Mouse (Mus musculus) hindbrain, postnatal 0 days (tissue): ENCODE results near the gene Reln. TPM values are rescaled to one million over a fixed set of nuclear protein-coding genes. Genes with fewer than 3 reads are reported as not detected.

Source experiments
- ATAC-seq: fragments of 200-750 bp; cut with Nextera tagmentation; 2 replicates; pipeline ENCODE4 v1.8.0; 2017; ENCODE audit warnings: mild to moderate bottlenecking, moderate TSS enrichment, moderate library complexity
- DNase-seq: peaks from one replicate; pipeline ENCODE4 v3.0.0-alpha.2; 2015; ENCODE audit warnings: low spot score
- H3K27ac ChIP-seq: fragments of 300-500 bp; sonication (generic); 2 replicates; pipeline ENCODE4 v1.5.1; 2014; ENCODE audit warnings: mild to moderate bottlenecking
- H3K27me3 ChIP-seq: fragments of 300-500 bp; sonication (generic); 2 replicates; pipeline ENCODE4 v1.6.1; 2014; ENCODE audit warnings: low read length, mixed read lengths; ENCODE audit not compliant: insufficient read depth
- H3K36me3 ChIP-seq: fragments of 300-500 bp; sonication (generic); 2 replicates; pipeline ENCODE4 v1.6.1; 2014; ENCODE audit warnings: low read length, mixed read lengths; ENCODE audit not compliant: insufficient read depth
- H3K4me1 ChIP-seq: fragments of 300-500 bp; sonication (generic); 2 replicates; pipeline ENCODE4 v1.6.1; 2014; ENCODE audit warnings: antibody characterized with exemption, low read length, mixed read lengths; ENCODE audit not compliant: insufficient read depth
- H3K4me2 ChIP-seq: fragments of 300-500 bp; sonication (generic); 2 replicates; pipeline ENCODE4 v1.6.1; 2014; ENCODE audit warnings: low read depth, mild to moderate bottlenecking, low read length, moderate library complexity, mixed read lengths
- H3K4me3 ChIP-seq: fragments of 300-500 bp; sonication (generic); 2 replicates; pipeline ENCODE4 v1.5.1; 2014; ENCODE audit warnings: low read length
- H3K9ac ChIP-seq: fragments of 300-500 bp; sonication (generic); replicated peaks from 2 replicates; pipeline ENCODE4 v1.6.1; 2014; ENCODE audit warnings: mild to moderate bottlenecking, low read length, moderate library complexity, mixed read lengths
- H3K9me3 ChIP-seq: fragments of 300-500 bp; sonication (generic); 2 replicates; pipeline ENCODE4 v1.6.1; 2016; ENCODE audit warnings: low read length, mixed read lengths
- CTCF ChIP-seq: IDR thresholded peaks from 2 replicates; pipeline ENCODE4 v1.5.1; 2016; ENCODE audit warnings: antibody characterized with exemption, control low read depth, low read depth
- WGBS: fragments of 180-500 bp; shearing (Covaris S2); extraction: QIAGEN DNeasy Blood & Tissue Kit; methylation state at CpG from one replicate; pipeline ENCODE4 v1.1.7; 2014; 5-methylcytosine and 5-hydroxymethylcytosine counted together
- polyA plus RNA-seq: library from polyadenylated mRNA; unstranded; fragments of >200 nt; fragmentation: Nextera tagmentation; extraction: Ambion mirVana; gene quantifications from 2 replicates; pipeline ENCODE4 v1.2.1, GENCODE M21; 2015
- total RNA-seq: library from RNA; depleted of rRNA; stranded (reverse); fragments of >200 nt; gene quantifications from 2 replicates; pipeline ENCODE4 v1.2.3, GENCODE M21; 2014

Reln gene
- total and polyA plus RNA-seq, 2 experiments from 2014 or later, result 41.9 to 226 TPM

GRCm38 (mm10) chr5:22028379-22028778 is 316.1 kb downstream of the Reln start:
- no peak overlapping the region for H3K4me2 ChIP-seq
- no peaks in the 10 kb centered on the region for H3K4me1 ChIP-seq
- H3K9me3 ChIP-seq, result no peaks in the 10 kb centered on the region
- ATAC-seq (no peak), DNase-seq (no peak)
- TF ChIP-seq CTCF, result no peak
- H3K27ac ChIP-seq, result no peak overlapping the region
- no peak overlapping the region for H3K9ac ChIP-seq
- no peaks in the 10 kb centered on the region for H3K27me3 ChIP-seq
- H3K4me3 ChIP-seq, result no peak overlapping the region
- H3K36me3 ChIP-seq, result no peaks in the 10 kb centered on the region
- WGBS, result 81% methylated on average over 11 of the region's 11 CpGs

- no peaks in the 10 kb centered on the region for H3K36me3 ChIP-seq
- WGBS, result 89% methylated on average over 6 of the region's 6 CpGs
Observed at GRCm38 (mm10) chr5:22027240-22027875, 317.1 kb downstream of the Reln start.

GRCm38 (mm10) chr5:22025746-22026145 is 318.8 kb downstream of the Reln start:
- no peak overlapping the region for H3K9ac ChIP-seq
- DNase-seq, result peak; percentile 49
- no peaks in the 10 kb centered on the region for H3K36me3 ChIP-seq
- H3K27ac ChIP-seq, result no peak overlapping the region
- TF ChIP-seq CTCF, result no peak
- no peaks in the 10 kb centered on the region for H3K9me3 ChIP-seq
- H3K4me2 ChIP-seq, result no peak overlapping the region
- ATAC-seq, result no peak
- no peak overlapping the region for H3K4me3 ChIP-seq
- H3K4me1 ChIP-seq, result no peaks in the 10 kb centered on the region
- H3K27me3 ChIP-seq, result no peaks in the 10 kb centered on the region
- 58% methylated on average over 4 of the region's 4 CpGs for WGBS

More at GRCm38 (mm10) chr5:22027240-22027875, 317.1 kb downstream of the Reln start:
- ATAC-seq (no peak), DNase-seq (no peak)
- no peak overlapping the region for H3K4me2 ChIP-seq
- no peaks in the 10 kb centered on the region for H3K4me1 ChIP-seq
- TF ChIP-seq CTCF, result no peak
- H3K27ac ChIP-seq, result no peak overlapping the region
- H3K9ac ChIP-seq, result no peak overlapping the region
- no peak overlapping the region for H3K4me3 ChIP-seq
- no peaks in the 10 kb centered on the region for H3K9me3 ChIP-seq
- no peaks in the 10 kb centered on the region for H3K27me3 ChIP-seq

- no peaks in the 10 kb centered on the region for H3K4me1 ChIP-seq
- no peak for ATAC-seq
- no peaks in the 10 kb centered on the region for H3K9me3 ChIP-seq
- no peaks in the 10 kb centered on the region for H3K36me3 ChIP-seq
- WGBS, result 72% methylated on average over 3 of the region's 3 CpGs
- no peak for TF ChIP-seq CTCF
- no peak overlapping the region for H3K4me2 ChIP-seq
- no peak for DNase-seq
- no peaks in the 10 kb centered on the region for H3K27me3 ChIP-seq
- H3K27ac ChIP-seq, result no peak overlapping the region
- no peak overlapping the region for H3K4me3 ChIP-seq
- no peak overlapping the region for H3K9ac ChIP-seq
Observed at GRCm38 (mm10) chr5:22024108-22024507, 320.4 kb downstream of the Reln start.

- 71% methylated on average over 3 of the region's 3 CpGs for WGBS
Observed at GRCm38 (mm10) chr5:22017896-22018295, 326.6 kb downstream of the Reln start.

GRCm38 (mm10) chr5:22014459-22014858 is 330.0 kb downstream of the Reln start:
- no peak for DNase-seq
- ATAC-seq, result no peak

More at GRCm38 (mm10) chr5:22017896-22018295, 326.6 kb downstream of the Reln start:
- DNase-seq (peak; percentile 15), ATAC-seq (no peak)
- H3K27me3 ChIP-seq, result no peaks in the 10 kb centered on the region
- H3K4me3 ChIP-seq, result no peak overlapping the region
- no peak for TF ChIP-seq CTCF
- H3K4me2 ChIP-seq, result no peak overlapping the region
- no peaks in the 10 kb centered on the region for H3K9me3 ChIP-seq
- H3K27ac ChIP-seq, result no peak overlapping the region
- H3K36me3 ChIP-seq, result no peaks in the 10 kb centered on the region
- no peaks in the 10 kb centered on the region for H3K4me1 ChIP-seq
- H3K9ac ChIP-seq, result no peak overlapping the region

GRCm38 (mm10) chr5:22009142-22009541 is 335.4 kb downstream of the Reln start:
- H3K27ac ChIP-seq, result no peak overlapping the region
- H3K9me3 ChIP-seq, result no peaks in the 10 kb centered on the region
- ATAC-seq, result no peak
- WGBS, result 74% methylated on average over 8 of the region's 8 CpGs
- H3K36me3 ChIP-seq, result no peaks in the 10 kb centered on the region
- no peak for TF ChIP-seq CTCF
- H3K27me3 ChIP-seq, result no peaks in the 10 kb centered on the region
- no peak for DNase-seq
- no peaks in the 10 kb centered on the region for H3K4me1 ChIP-seq
- H3K4me3 ChIP-seq, result no peak overlapping the region
- no peak overlapping the region for H3K9ac ChIP-seq
- no peak overlapping the region for H3K4me2 ChIP-seq

More at GRCm38 (mm10) chr5:22014459-22014858, 330.0 kb downstream of the Reln start:
- TF ChIP-seq CTCF, result no peak
- Histone ChIP-seq H3K4me1 (no peaks in the 10 kb centered on the region), H3K27ac (no peak overlapping the region), H3K9ac (no peak overlapping the region), H3K27me3 (no peaks in the 10 kb centered on the region), H3K36me3 (no peaks in the 10 kb centered on the region), H3K4me3 (no peak overlapping the region), H3K9me3 (no peaks in the 10 kb centered on the region), H3K4me2 (no peak overlapping the region)
- WGBS, result 65% methylated on average over 3 of the region's 3 CpGs
